Mouse (Mus musculus): ENCODE results near the gene Gne.

DNA sequence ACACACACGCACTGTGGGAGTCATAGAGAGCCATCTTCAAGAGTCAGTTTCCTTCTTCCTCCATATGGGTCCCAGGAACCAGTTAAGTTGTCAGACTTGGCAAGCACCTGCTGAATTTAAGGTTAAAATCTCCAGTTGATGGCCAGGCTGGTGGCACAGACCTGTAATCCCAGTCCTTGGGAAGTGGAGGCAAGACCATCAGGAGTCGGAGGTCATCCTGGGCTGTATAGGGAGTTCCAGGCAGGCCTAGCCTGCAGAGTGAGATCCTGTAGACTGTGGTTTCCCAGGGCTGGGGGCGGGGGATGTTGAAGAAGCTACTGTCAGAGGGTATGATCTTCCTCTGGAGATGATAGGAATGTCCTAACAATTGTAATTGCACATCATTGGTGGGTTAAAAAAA, 95.0 kb downstream of the Gne start:
- TF ChIP-seq CTCF (IDR thresholded peaks at IDR 0.05; ENCODE audit: low read depth) = no peak
- TF ChIP-seq EP300 (IDR thresholded peaks at IDR 0.05; ENCODE audit: low read depth) = no peak

Data from liver, embryonic 14.5 days (tissue).